Comparison of ENCODE assay signal across 16 mouse cellular contexts in genomic region chr8:91630320-91631033, GRCm38 (mm10).
DNase-seq lines count a peak whose midpoint lies in the region; ATAC-seq lines count a peak whose summit lies in the region.
"Had no signal": no experiment of that assay in that cellular context is flagged by ENCODE, and none has a peak within 500 bp of the region (broad histone marks: within the 10 kb centered on the region; RNA-seq: fewer than 3 reads in every experiment).

No protein-coding gene starts in this region.

- 41% methylated on average over 16 of the region's 16 CpGs for WGBS in hindbrain, embryonic 14.5 days
- WGBS in hindbrain, embryonic 10.5 days, result 63% methylated on average over 16 of the region's 16 CpGs
- WGBS in lung, embryonic 16.5 days, result 32% methylated on average over 16 of the region's 16 CpGs

- H3K36me3 ChIP-seq in hindbrain, embryonic 14.5 days (replicated peaks; ENCODE audit: control insufficient read depth, insufficient read depth), result no peaks in the 10 kb centered on the region
- peaks cover 4% of the 10 kb centered on the region for H3K36me3 ChIP-seq in hindbrain, embryonic 10.5 days
- H3K36me3 ChIP-seq in lung, embryonic 16.5 days (ENCODE audit: control insufficient read depth, insufficient read depth, low read length), result peaks cover 2% of the 10 kb centered on the region; the same call in 1 of the 2 replicates

- H3K27ac ChIP-seq in hindbrain, embryonic 14.5 days, result peak overlapping the region; percentile 2
- H3K27ac ChIP-seq in hindbrain, embryonic 10.5 days, result no peak overlapping the region
- no peak overlapping the region for H3K27ac ChIP-seq in lung, embryonic 16.5 days (ENCODE audit: low read length)

- H3K9ac ChIP-seq in hindbrain, embryonic 14.5 days, result no peak overlapping the region
- H3K9ac ChIP-seq in lung, embryonic 16.5 days (ENCODE audit: low read length), result no peak overlapping the region

- peak; percentile 25; the same call in 1 of the 2 replicates for ATAC-seq in frontal cortex, adult (ENCODE audit: low TSS enrichment)
- ATAC-seq in hindbrain, embryonic 14.5 days (ENCODE audit: low FRiP score), result no peak
- ATAC-seq in lung, embryonic 16.5 days (ENCODE audit: low read depth), result peak; percentile 64; the same call in 1 of the 2 replicates

- peaks cover 31% of the 10 kb centered on the region for H3K4me1 ChIP-seq in hindbrain, embryonic 14.5 days (replicated peaks; ENCODE audit: control insufficient read depth, insufficient read depth, low read length)
- peaks cover 77% of the 10 kb centered on the region for H3K4me1 ChIP-seq in hindbrain, embryonic 10.5 days (replicated peaks)
- H3K4me1 ChIP-seq in lung, embryonic 16.5 days (replicated peaks; ENCODE audit: control insufficient read depth, insufficient read depth, low read length), result peaks cover 26% of the 10 kb centered on the region

- H3K9me3 ChIP-seq in hindbrain, embryonic 14.5 days (ENCODE audit: control insufficient read depth, low read length), result no peaks in the 10 kb centered on the region
- H3K9me3 ChIP-seq in hindbrain, embryonic 10.5 days, result no peaks in the 10 kb centered on the region
- no peaks in the 10 kb centered on the region for H3K9me3 ChIP-seq in lung, embryonic 16.5 days (ENCODE audit: control insufficient read depth, low read length)

- H3K4me3 ChIP-seq in hindbrain, embryonic 14.5 days (replicated peaks; ENCODE audit: low read length), result no peak overlapping the region
- no peak overlapping the region for H3K4me3 ChIP-seq in hindbrain, embryonic 10.5 days
- H3K4me3 ChIP-seq in lung, embryonic 16.5 days (ENCODE audit: low read length), result no peak overlapping the region
- H3K4me3 ChIP-seq: left cerebral cortex, adult 2 months; myocyte had no signal

- H3K4me2 ChIP-seq in hindbrain, embryonic 14.5 days (replicated peaks), result 0 out of 2 replicates have a peak overlapping the region, but pooled peaks have one; percentile 0
- H3K4me2 ChIP-seq in lung, embryonic 16.5 days (ENCODE audit: low read depth, low read length), result peak overlapping the region; percentile 29
- H3K4me2 ChIP-seq: liver, embryonic 11.5 days had no signal

- no peak for DNase-seq in frontal cortex, postnatal 14 days (ENCODE audit: low spot score in 2 of 2)
- no peak for DNase-seq in hindbrain, embryonic 14.5 days (ENCODE audit: low spot score)
- no peak for DNase-seq in hindbrain, embryonic 10.5 days (ENCODE audit: low spot score)
- no peak for DNase-seq in lung, postnatal 4 days
- peak; percentile 18 for DNase-seq in lung, postnatal 25 days (ENCODE audit: low spot score)
- DNase-seq in left cerebral cortex, adult 8-10 months (ENCODE audit: low spot score in 2 of 2), result no peak
- DNase-seq: adrenal gland, adult 8-10 months; B cell, adult 2 months; cerebellum, adult 9-11 months; right cerebral cortex, postnatal 25 days; thymus, adult 18-20 months had no signal

- peaks cover 35% of the 10 kb centered on the region for H3K27me3 ChIP-seq in hindbrain, embryonic 14.5 days (ENCODE audit: control insufficient read depth, insufficient read depth, low read length)
- H3K27me3 ChIP-seq in hindbrain, embryonic 10.5 days (ENCODE audit: insufficient read depth, poor library complexity, severe bottlenecking), result peaks cover 36% of the 10 kb centered on the region
- H3K27me3 ChIP-seq in lung, embryonic 16.5 days (ENCODE audit: control insufficient read depth, insufficient read depth, low read depth, low read length), result no peaks in the 10 kb centered on the region
